Mouse (Mus musculus) layer of hippocampus, postnatal 10 days (tissue): ENCODE data around the gene Bdkrb2. TPM values are rescaled to one million over a fixed set of nuclear protein-coding genes. Genes with fewer than 3 reads are reported as not detected.

Experiments
- DNase-seq, 2 experiments: peaks; one replicate each; pipeline ENCODE4 v3.0.0; 2021; ENCODE audit warnings: low spot score in 2 of 2
- long read RNA-seq: library from polyadenylated mRNA; stranded (forward); transcript quantifications from one replicate; pipeline ENCODE4 v2.0.0, GENCODE M21; 2023
- total RNA-seq, 2 experiments: library from RNA; stranded (reverse); gene quantifications; 2 replicates each; pipeline ENCODE4 v1.2.3; 2021

Gene Bdkrb2
- total RNA-seq: under 1 TPM; 0.57 to 0.60 TPM
- long read RNA-seq: 0 reads

- no peak for DNase-seq
Observed at GRCm38 (mm10) chr12:105562936-105563680, at the start of gene Bdkrb2. TSS of gene Bdkrb2 (plus strand) at chr12:105563226.

GRCm38 (mm10) chr12:105514111-105514510 lies 48.9 kb upstream of the Bdkrb2 start:
- DNase-seq: no peak

- no peak for DNase-seq
Observed at GRCm38 (mm10) chr12:105517026-105517675, 45.9 kb upstream of the Bdkrb2 start.

- no peak for DNase-seq
Observed at GRCm38 (mm10) chr12:105519851-105520250, 43.2 kb upstream of the Bdkrb2 start.

GRCm38 (mm10) chr12:105521170-105521762 lies 41.8 kb upstream of the Bdkrb2 start:
- DNase-seq: no peak

GRCm38 (mm10) chr12:105523737-105524136 lies 39.3 kb upstream of the Bdkrb2 start:
- no peak for DNase-seq

GRCm38 (mm10) chr12:105526186-105526585 lies 36.8 kb upstream of the Bdkrb2 start:
- DNase-seq: no peak

- peak; percentile 38 to 45 for DNase-seq
Observed at GRCm38 (mm10) chr12:105526829-105527228, 36.2 kb upstream of the Bdkrb2 start.

GRCm38 (mm10) chr12:105529545-105529944 lies 33.5 kb upstream of the Bdkrb2 start:
- DNase-seq: no peak

GRCm38 (mm10) chr12:105531724-105532371 lies 31.2 kb upstream of the Bdkrb2 start:
- no peak for DNase-seq

GRCm38 (mm10) chr12:105534842-105535241 lies 28.2 kb upstream of the Bdkrb2 start:
- DNase-seq: no peak

- DNase-seq: no peak
Observed at GRCm38 (mm10) chr12:105535968-105536760, 26.9 kb upstream of the Bdkrb2 start.

GRCm38 (mm10) chr12:105537162-105537561 lies 25.9 kb upstream of the Bdkrb2 start:
- no peak for DNase-seq

GRCm38 (mm10) chr12:105539649-105540048 lies 23.4 kb upstream of the Bdkrb2 start:
- no peak for DNase-seq

GRCm38 (mm10) chr12:105541590-105542402 lies 21.2 kb upstream of the Bdkrb2 start:
- DNase-seq: no peak

- DNase-seq: no peak
Observed at GRCm38 (mm10) chr12:105542513-105542912, 20.5 kb upstream of the Bdkrb2 start.

- no peak for DNase-seq
Observed at GRCm38 (mm10) chr12:105543176-105543575, 19.9 kb upstream of the Bdkrb2 start.

- no peak for DNase-seq
Observed at GRCm38 (mm10) chr12:105543751-105544150, 19.3 kb upstream of the Bdkrb2 start.

GRCm38 (mm10) chr12:105544872-105545271 lies 18.2 kb upstream of the Bdkrb2 start:
- no peak for DNase-seq
